Mouse (Mus musculus): ENCODE measurements around the gene Wfdc21. TPM values are rescaled to one million over a fixed set of nuclear protein-coding genes. Genes with fewer than 3 reads are reported as not detected.
A peak's percentile ranks its signal among the peaks of the same experiment; 100 is the strongest.

The Wfdc21 gene
- polyA plus RNA-seq, 1 experiment: not detected

GRCm38 (mm10) chr11:83776798-83777197, 30.1 kb downstream of the Wfdc21 start:
- Histone ChIP-seq H3K4me3 (ENCODE audit: insufficient read depth, low read length) (no peak overlapping the region), H3K4me1 (ENCODE audit: control insufficient read depth, insufficient read depth, low read length) (no peaks in the 10 kb centered on the region), H3K27ac (ENCODE audit: insufficient read depth, low read length) (no peak overlapping the region)
- no peak for TF ChIP-seq CTCF (IDR thresholded peaks at IDR 0.05; ENCODE audit: extremely low read depth, insufficient read depth, low read length)
- no peak for TF ChIP-seq POLR2A (IDR thresholded peaks at IDR 0.05; ENCODE audit: extremely low read depth, insufficient read depth, low read length)

DNA sequence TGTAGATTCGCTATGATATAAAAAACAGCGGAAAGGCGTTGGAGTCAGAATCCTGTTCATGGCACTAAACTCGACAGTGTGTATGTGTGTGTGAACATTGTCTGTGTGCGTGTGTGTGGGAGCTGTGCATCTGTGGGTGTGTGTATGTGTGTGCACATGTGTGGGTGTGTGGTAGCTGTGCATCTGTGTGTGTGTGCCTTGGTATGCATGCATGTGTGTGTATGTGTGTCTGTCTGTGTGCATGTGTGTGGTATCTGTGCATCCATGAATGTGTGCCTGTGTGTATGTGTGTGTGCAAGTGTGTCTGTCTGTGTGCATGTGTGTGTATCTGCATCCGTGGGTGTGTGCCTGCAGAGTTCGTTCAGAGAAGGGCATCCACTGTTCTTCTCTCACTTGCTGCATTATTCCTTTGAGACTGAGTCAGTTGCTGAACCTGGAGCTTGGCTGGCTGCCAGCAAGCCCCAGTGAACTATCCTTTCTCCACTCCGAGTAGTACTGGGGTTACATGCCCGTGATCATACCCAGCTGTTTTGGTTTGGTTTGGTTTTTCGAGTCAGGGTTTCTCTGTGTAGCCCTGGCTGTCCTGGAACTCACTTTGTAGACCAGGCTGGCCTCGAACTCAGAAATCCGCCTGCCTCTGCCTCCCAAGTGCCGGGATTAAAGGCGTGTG, 37.3 kb downstream of the Wfdc21 start:
- TF ChIP-seq CTCF (IDR thresholded peaks at IDR 0.05; ENCODE audit: extremely low read depth, insufficient read depth, low read length): no peak
- TF ChIP-seq POLR2A (IDR thresholded peaks at IDR 0.05; ENCODE audit: extremely low read depth, insufficient read depth, low read length): no peak
- Histone ChIP-seq H3K27ac (ENCODE audit: insufficient read depth, low read length) (no peak overlapping the region), H3K4me3 (ENCODE audit: insufficient read depth, low read length) (no peak overlapping the region), H3K4me1 (ENCODE audit: control insufficient read depth, insufficient read depth, low read length) (peaks cover 2% of the 10 kb centered on the region)

- no peak for TF ChIP-seq CTCF (IDR thresholded peaks at IDR 0.05; ENCODE audit: extremely low read depth, insufficient read depth, low read length)
- no peak for TF ChIP-seq POLR2A (IDR thresholded peaks at IDR 0.05; ENCODE audit: extremely low read depth, insufficient read depth, low read length)
- H3K27ac ChIP-seq (ENCODE audit: insufficient read depth, low read length): no peak overlapping the region
- H3K4me1 ChIP-seq (ENCODE audit: control insufficient read depth, insufficient read depth, low read length): peaks cover 2% of the 10 kb centered on the region
- H3K4me3 ChIP-seq (ENCODE audit: insufficient read depth, low read length): no peak overlapping the region
Observed at GRCm38 (mm10) chr11:83784661-83785060, 37.9 kb downstream of the Wfdc21 start.

DNA sequence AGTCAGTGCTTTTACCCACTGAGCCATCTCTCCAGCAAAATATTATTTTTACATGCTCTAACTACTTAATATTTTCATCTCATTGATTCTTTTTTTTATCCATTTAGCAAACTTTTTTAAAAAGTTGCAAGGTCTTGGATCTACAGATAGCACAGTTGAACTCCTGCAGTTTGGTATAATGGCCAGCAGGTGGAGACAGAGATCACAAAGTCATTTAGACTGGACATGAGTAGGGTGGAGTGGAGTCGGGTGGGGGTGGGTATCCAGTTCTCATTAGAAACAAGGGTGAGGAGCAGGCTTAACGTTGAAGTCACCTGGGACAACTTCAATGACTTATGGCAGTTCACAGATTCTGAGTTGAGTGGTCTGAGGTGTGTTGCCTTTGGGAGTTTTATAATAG, 38.6 kb downstream of the Wfdc21 start:
- no peak overlapping the region for H3K4me3 ChIP-seq (ENCODE audit: insufficient read depth, low read length)
- H3K4me1 ChIP-seq (ENCODE audit: control insufficient read depth, insufficient read depth, low read length): peaks cover 2% of the 10 kb centered on the region
- TF ChIP-seq POLR2A (IDR thresholded peaks at IDR 0.05; ENCODE audit: extremely low read depth, insufficient read depth, low read length) (no peak), CTCF (IDR thresholded peaks at IDR 0.05; ENCODE audit: extremely low read depth, insufficient read depth, low read length) (peak; percentile 64)
- H3K27ac ChIP-seq (ENCODE audit: insufficient read depth, low read length): no peak overlapping the region

DNA sequence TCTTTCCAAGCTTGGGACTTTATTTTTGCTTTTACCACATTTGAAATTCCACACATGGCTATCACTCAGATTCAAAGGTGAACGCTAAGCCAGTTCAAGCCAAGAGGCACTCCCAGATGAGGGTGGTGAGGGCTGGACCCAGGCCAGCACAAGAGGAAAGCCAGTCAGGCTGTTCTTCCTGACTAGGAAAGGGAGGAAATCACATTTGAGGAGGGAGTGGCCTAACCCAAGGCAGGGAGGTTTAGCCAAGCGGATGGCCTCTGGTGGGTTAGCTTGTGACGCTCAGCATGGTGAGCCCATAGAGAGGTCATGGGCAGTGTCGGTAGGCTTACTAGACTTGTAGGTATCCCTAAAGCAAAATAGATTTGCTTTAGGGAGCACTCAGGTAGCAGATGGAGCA, 40.1 kb downstream of the Wfdc21 start:
- no peak for TF ChIP-seq CTCF (IDR thresholded peaks at IDR 0.05; ENCODE audit: extremely low read depth, insufficient read depth, low read length)
- no peak for TF ChIP-seq POLR2A (IDR thresholded peaks at IDR 0.05; ENCODE audit: extremely low read depth, insufficient read depth, low read length)
- H3K4me1 ChIP-seq (ENCODE audit: control insufficient read depth, insufficient read depth, low read length): peaks cover 2% of the 10 kb centered on the region
- H3K4me3 ChIP-seq (ENCODE audit: insufficient read depth, low read length): no peak overlapping the region
- no peak overlapping the region for H3K27ac ChIP-seq (ENCODE audit: insufficient read depth, low read length)

DNA sequence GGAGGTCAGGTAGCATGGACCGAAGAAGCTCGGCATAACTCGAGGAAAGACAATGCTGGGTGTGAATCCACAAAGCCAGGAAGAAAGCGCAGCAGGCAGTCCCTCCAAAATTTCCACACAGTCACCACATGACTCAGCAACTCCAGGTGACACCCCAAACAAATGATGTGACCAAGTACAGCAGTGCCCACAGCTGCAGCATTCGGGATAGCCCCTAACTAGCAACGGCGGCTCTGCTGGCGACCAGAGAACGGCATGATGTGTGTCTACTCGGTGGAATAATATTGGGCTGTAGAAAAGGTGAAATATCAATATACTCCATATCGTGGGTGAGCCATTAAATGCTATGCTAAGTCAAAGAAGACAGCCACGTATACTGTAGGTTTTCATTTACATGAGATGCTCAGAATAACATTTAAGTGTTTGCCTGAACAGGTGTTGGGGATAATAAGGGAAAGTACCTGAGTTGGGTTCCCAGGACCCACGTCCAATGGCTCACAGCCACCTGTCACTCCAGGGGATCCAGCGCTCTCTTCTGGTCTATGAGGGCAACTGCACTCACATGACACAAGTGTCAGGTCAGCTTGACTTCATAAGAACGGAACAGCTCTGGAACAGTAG, 40.8 kb downstream of the Wfdc21 start:
- TF ChIP-seq POLR2A (IDR thresholded peaks at IDR 0.05; ENCODE audit: extremely low read depth, insufficient read depth, low read length) (no peak), CTCF (IDR thresholded peaks at IDR 0.05; ENCODE audit: extremely low read depth, insufficient read depth, low read length) (no peak)
- no peak overlapping the region for H3K27ac ChIP-seq (ENCODE audit: insufficient read depth, low read length)
- peaks cover 2% of the 10 kb centered on the region for H3K4me1 ChIP-seq (ENCODE audit: control insufficient read depth, insufficient read depth, low read length)
- H3K4me3 ChIP-seq (ENCODE audit: insufficient read depth, low read length): no peak overlapping the region

GRCm38 (mm10) chr11:83788331-83788730, 41.6 kb downstream of the Wfdc21 start:
- TF ChIP-seq POLR2A (IDR thresholded peaks at IDR 0.05; ENCODE audit: extremely low read depth, insufficient read depth, low read length): no peak
- no peak for TF ChIP-seq CTCF (IDR thresholded peaks at IDR 0.05; ENCODE audit: extremely low read depth, insufficient read depth, low read length)
- Histone ChIP-seq H3K4me1 (ENCODE audit: control insufficient read depth, insufficient read depth, low read length) (peaks cover 2% of the 10 kb centered on the region), H3K4me3 (ENCODE audit: insufficient read depth, low read length) (no peak overlapping the region), H3K27ac (ENCODE audit: insufficient read depth, low read length) (no peak overlapping the region)

DNA sequence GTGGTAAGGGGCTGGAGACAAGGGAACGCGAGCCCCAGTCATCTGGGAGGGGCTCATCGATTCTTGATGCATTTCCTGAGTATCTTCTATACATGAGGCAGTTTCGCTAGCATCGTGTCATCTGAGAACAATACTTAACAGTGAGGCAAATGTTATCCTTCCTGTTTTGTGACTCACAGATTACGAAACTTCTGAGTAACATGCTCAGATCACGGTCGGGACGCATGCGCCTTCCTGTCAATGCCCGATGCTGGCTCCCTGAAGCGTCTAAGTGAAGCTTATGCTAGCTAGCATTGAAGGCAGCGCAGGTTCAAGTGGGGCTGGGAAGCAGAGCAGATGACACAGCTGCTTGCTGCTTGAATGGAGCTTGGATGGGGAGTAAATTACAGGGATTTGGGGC, 42.5 kb downstream of the Wfdc21 start:
- Histone ChIP-seq H3K4me1 (ENCODE audit: control insufficient read depth, insufficient read depth, low read length) (no peaks in the 10 kb centered on the region), H3K27ac (ENCODE audit: insufficient read depth, low read length) (no peak overlapping the region), H3K4me3 (ENCODE audit: insufficient read depth, low read length) (no peak overlapping the region)
- TF ChIP-seq POLR2A (IDR thresholded peaks at IDR 0.05; ENCODE audit: extremely low read depth, insufficient read depth, low read length) (no peak), CTCF (IDR thresholded peaks at IDR 0.05; ENCODE audit: extremely low read depth, insufficient read depth, low read length) (no peak)

DNA sequence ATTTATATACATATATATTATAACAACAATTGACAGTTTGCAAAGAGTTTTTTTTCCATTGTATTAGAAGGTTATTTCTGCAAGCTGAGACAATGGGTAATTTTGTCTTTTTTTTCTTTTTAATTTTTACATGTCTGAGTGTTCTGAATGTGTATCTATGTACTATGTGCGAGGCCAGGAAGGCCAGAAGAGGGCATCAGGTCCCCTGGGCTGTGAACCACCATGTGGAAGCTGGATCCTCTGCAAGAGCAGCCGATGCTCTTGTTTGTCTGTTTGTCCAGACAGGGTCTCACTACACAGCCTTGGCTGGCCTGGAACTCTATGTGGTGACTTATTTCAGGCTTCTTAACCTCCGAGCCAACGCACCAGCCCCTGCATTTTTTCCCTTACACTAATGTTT, 44.4 kb downstream of the Wfdc21 start:
- no peak overlapping the region for H3K27ac ChIP-seq (ENCODE audit: insufficient read depth, low read length)
- TF ChIP-seq CTCF (IDR thresholded peaks at IDR 0.05; ENCODE audit: extremely low read depth, insufficient read depth, low read length) (no peak), POLR2A (IDR thresholded peaks at IDR 0.05; ENCODE audit: extremely low read depth, insufficient read depth, low read length) (no peak)
- H3K4me3 ChIP-seq (ENCODE audit: insufficient read depth, low read length): no peak overlapping the region
- no peaks in the 10 kb centered on the region for H3K4me1 ChIP-seq (ENCODE audit: control insufficient read depth, insufficient read depth, low read length)

- no peak overlapping the region for H3K27ac ChIP-seq (ENCODE audit: insufficient read depth, low read length)
- TF ChIP-seq CTCF (IDR thresholded peaks at IDR 0.05; ENCODE audit: extremely low read depth, insufficient read depth, low read length): no peak
- no peak for TF ChIP-seq POLR2A (IDR thresholded peaks at IDR 0.05; ENCODE audit: extremely low read depth, insufficient read depth, low read length)
- H3K4me1 ChIP-seq (ENCODE audit: control insufficient read depth, insufficient read depth, low read length): no peaks in the 10 kb centered on the region
- H3K4me3 ChIP-seq (ENCODE audit: insufficient read depth, low read length): no peak overlapping the region
Observed at GRCm38 (mm10) chr11:83792316-83792914, 45.7 kb downstream of the Wfdc21 start.
